Mouse (Mus musculus): ENCODE measurements around the gene Tbc1d19.

Tbc1d19 gene

DNA sequence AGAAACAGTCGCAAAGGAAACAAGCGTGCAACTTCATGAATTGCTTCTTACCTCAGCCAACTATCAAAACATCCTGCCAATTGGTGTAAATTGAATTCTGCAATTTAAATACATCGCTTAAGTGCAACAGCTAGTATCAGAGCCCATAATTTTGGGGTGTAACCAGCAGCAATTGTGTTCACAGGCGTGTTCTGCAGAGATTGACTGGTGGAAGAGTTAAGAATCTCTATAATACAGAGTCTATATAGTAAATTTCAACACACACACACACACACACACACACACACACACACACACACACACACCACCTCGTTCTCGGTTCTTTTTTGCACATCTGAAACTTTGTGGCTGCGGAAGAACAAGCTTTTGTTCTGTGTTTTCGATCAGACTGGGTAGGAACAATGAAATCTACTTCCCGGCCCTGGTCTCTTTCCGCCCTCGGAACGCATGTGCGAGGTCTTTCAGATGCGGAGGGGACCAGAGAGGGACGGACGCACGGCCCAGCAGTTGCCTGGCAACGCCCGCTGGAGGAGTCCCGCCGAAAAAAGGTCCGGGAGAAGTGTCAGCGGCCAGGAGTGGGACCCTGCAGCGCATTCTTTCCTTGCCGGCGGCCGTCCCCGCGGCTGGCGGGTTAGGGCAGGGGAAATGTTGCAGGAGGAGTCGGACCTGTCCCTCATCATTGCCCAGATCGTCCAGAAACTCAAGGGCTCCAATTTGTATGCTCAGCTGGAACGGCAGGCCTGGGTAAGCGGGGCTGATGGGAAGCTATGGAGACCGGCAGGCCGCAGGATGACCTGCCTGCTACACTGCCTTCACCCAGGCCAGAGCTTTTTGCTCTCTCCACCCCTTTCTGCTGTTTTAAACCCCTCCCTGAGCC is at the start of gene Tbc1d19:
Tbc1d19 (plus strand) TSS at position 492 of the 877 bp plus-strand sequence.
- DNase-seq (ENCODE audit: low spot score) = peak; percentile 52

DNA sequence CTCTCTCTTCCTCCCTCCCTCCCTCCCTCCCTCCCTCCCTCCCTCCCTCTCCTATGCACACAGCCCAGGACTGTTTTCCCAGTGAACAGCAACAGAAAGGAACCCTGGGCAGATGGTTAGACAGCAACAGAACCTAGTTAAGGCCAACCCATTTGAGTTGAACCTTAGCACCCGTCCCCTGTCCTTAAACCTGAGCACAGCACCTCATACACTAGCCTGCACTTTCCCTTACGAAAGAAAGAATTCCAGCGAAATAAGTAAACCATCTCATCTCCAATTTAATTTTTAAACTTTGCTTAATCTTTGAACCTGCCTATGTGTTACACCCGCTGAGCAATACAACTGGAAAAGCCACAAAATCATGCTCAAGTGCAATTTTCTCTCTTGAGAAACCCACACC is 49.5 kb upstream of the Tbc1d19 start:
- no peak for DNase-seq (ENCODE audit: low spot score)

- no peak for DNase-seq (ENCODE audit: low spot score)
These were observed 48.5 kb upstream of the Tbc1d19 start for GRCm38 (mm10) chr5:53760914-53761313.

DNA sequence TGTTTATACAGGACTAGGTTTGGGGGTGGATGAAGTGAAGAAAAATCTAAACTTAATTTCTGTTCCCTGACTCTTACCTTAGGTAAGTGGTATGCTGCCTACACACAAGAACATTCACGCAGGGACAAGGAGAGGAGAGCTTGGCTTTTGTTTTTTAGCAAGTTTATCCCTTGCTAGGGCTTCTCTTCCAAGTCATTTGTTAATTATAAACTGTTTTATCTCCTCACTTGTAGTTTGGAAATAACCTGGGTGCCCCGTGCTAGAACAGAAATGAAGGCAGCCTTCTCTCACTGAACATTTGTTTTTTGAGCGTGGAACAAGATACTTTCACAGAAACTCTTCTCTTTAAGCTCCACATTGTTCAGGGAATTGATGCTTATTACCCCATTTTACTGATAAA is 48.1 kb upstream of the Tbc1d19 start:
- DNase-seq (ENCODE audit: low spot score) = no peak

DNA sequence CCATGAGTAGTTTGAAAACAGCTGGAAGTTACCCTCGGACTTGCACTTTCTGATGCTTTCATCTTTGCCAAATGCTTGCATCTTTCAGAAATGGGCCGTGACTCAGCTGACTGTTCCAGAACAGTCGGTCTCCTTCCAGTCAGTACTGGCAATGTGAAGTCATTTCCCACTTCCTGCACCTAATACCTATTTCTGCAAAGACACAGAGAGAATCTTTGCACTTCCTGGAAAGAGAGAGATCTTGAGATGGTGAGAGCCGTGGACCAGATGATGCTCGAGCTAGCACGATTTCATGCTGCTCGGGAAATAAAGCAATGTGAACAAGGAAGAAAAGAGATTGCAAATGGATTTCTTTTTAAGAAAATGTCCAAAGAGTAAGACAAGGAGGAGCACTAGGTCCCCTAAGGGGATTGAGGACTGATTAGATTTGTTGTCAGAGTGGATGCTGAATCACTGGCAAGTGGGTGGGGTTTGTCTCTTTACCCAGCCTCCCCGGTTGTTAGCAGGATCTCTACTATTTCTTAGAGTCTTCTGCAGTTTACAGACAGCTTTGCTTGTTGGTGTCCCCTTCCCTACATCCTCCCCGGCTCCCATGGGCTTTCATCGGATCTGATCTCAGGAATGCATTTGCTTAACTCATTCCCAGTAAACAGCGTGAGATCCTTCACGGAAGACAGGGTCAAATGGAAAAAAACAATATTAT is 24.4 kb upstream of the Tbc1d19 start:
- no peak for DNase-seq (ENCODE audit: low spot score)

DNA sequence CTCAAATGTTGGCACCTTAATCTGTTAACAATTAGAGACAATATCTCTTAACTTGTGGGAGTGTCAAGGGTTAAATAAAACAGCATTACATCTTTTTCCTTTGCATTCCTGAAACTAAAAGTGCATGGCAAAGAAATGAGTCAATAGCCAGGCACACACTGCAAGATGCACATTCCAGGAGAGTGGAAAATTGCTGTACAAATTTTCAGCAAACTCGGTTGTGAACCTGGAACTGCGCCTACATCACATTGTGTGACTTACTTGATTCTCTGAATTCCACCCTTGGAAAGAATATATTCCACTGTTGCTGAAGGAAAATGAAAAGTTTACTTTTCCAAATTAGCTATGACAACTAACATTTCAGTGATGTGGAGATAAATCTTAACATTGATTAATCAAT is 8.0 kb upstream of the Tbc1d19 start:
- DNase-seq (ENCODE audit: low spot score) = no peak

DNA sequence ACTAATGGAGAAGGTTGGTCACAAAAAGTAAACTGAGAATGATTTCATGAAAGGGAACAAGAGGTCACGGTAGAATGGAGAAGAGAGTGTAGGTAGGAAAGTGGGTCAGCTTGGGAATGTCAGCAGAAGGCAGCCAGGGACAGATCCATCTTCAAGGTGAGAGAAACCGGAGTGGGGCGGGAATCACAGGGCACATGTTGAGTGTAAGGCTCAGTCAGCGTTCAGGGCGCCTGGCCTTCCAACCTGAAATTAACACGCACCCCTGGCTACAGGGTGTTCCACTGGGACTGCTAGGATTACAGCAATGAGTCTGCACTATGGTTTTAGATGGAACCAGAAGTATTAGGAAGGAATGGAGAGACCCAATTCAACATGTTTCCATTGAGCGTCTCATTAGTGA is 10.3 kb downstream of the Tbc1d19 start:
- DNase-seq (ENCODE audit: low spot score) = no peak

DNA sequence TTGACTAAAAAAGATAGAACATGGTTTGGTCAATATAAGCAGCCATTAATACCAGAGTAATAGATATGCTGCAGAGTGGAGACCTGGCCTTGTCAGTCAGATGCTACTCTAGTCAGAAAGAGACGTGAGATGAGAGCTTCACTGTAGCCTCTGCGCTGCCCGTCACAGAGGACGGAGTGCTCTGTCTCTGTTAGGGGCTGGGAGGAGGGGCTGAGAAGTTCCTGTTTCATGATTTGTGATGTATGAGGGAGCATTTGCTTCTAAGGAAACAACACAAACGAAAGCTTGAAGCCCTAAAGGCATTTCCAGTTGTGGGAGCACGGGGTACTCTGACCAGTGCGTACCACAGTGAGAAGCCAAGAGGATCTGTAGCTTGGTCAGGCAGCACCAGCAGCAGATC is 16.5 kb downstream of the Tbc1d19 start:
- DNase-seq (ENCODE audit: low spot score) = no peak

- no peak for DNase-seq (ENCODE audit: low spot score)
These were observed 25.1 kb downstream of the Tbc1d19 start for GRCm38 (mm10) chr5:53834489-53834888.

GRCm38 (mm10) chr5:53841256-53841655 is 31.9 kb downstream of the Tbc1d19 start:
- DNase-seq (ENCODE audit: low spot score) = no peak

DNA sequence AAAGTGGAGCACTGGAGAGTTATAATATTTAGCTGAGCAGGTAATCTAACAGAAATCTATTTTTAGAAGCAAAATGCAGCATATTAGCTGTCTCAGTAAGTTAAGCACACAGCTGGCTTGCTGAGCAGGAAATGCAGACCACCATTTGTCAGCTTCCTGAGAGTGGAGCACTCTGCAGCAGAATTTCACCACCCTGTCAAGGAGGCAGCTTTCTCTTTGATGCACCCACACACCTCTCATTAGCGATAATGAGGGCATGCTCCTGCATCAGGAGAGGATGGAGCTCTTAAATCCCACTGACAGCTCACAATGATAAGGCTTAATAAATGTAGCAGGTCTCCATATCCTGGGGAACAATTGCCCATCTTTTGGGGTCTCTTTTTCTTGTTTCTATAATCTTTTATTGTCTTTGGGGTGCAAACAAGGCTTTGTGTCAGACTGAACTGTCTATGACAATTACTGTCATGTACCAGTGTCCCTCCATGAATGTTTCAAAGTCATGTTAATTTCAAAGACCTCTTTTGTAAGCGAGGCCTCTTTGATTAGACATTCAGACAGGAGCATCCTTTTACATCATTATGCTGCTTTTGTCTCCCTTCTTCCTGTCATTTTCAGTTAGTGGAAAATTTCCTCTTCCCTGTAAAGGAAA is 39.0 kb downstream of the Tbc1d19 start:
- DNase-seq (ENCODE audit: low spot score) = no peak

GRCm38 (mm10) chr5:53852574-53852973 is 43.2 kb downstream of the Tbc1d19 start:
- no peak for DNase-seq (ENCODE audit: low spot score)

DNA sequence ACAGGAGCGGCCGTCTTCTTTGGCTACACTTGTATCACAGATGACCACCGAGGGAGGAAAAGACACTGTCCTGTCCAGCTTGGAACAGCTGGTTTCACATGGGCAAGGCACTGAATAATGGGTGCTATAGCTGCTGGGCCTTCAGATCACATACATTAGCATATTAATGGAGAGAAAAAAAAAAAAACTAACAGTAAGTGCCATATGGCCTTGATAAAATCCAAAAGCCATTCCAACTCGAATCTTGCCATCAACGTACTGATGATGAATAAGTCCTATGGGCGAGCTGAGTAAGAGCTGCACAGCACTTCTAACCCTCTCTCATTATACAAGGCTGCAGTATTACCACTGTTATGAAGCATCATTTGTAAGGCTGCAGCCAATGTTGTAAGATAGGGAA is 45.2 kb downstream of the Tbc1d19 start:
- no peak for DNase-seq (ENCODE audit: low spot score)

DNA sequence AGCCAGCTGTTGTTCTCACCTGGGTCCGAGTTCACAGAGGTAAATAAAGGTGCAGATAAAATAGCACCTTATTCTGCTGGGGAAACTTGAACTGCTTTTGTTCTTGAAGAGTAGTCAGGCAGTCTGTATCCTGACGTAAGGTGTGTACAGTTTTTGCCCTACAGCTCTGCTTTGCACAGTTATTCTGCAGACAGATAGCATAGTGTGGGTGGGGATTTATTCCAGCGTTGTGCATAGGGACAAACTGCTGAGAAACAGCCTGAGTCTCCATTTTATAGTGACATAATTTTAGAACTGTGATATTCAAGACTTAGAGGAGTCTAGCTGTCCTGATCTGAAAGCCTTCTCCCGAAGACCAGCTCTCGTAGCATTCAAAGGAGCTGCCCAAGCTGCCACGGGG is 46.6 kb downstream of the Tbc1d19 start:
- no peak for DNase-seq (ENCODE audit: low spot score)

DNA sequence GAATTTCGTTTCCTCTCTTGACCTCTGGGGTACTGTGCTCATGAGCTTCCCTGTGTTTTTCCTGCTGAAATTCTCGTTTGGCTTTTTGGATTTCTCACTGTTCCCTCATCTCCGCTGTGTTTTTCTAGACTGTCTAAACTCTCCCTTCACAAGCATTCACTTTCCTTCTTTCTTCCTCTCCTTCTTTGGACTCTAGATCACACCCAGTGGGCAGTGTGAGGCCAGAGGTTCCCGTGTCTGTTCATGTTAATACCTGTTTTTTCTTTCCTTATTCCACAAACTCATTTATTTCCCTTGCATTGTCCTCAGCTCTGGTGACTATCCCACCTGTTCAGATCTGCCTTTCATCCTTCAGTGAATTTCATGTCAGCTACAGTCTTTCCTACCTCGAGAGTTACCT is 55.7 kb downstream of the Tbc1d19 start:
- DNase-seq (ENCODE audit: low spot score) = no peak

DNA sequence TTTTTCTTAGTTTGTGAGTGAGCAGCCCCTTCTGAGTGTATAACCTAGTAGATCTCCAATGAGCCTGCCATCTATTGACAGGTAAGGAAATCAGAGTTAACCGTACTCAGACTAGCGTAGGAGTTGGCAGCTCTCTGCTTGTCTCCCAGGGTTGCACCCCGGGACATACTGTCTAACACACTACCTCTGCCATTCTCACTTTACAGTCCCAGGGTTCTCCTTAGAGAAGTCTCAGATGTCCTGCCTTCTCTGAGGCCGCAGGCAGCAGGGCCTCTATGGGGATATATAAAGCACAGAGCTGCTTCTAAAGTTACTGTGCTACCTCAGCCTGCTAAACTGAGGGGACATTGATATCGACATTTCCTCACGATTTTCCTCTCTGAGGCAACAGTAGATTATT is 56.6 kb downstream of the Tbc1d19 start:
- no peak for DNase-seq (ENCODE audit: low spot score)

- DNase-seq (ENCODE audit: low spot score) = peak; percentile 51
These were observed 62.4 kb downstream of the Tbc1d19 start for GRCm38 (mm10) chr5:53871665-53872312.

GRCm38 (mm10) chr5:53874966-53875365 is 65.6 kb downstream of the Tbc1d19 start:
- DNase-seq (ENCODE audit: low spot score) = no peak

DNA sequence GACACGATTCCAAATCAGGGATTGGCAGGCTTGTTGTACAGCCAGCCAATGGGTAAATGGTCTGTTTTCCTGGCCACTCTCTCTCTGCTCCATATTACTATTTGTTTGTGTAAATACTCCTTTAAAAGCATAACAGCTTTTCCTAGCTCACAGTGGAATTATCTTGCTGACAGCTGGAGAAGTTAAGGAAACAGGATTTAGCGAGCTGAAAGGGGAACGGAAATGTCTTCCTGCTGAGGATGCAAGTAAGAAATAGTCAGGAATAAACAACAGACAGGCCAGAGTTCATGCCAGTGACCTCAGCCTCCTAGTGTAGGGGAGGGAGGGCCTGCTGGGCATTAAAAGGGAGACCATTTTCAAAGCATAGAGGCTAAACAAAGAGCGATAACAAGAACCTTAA is 71.3 kb downstream of the Tbc1d19 start:
- no peak for DNase-seq (ENCODE audit: low spot score)

DNA sequence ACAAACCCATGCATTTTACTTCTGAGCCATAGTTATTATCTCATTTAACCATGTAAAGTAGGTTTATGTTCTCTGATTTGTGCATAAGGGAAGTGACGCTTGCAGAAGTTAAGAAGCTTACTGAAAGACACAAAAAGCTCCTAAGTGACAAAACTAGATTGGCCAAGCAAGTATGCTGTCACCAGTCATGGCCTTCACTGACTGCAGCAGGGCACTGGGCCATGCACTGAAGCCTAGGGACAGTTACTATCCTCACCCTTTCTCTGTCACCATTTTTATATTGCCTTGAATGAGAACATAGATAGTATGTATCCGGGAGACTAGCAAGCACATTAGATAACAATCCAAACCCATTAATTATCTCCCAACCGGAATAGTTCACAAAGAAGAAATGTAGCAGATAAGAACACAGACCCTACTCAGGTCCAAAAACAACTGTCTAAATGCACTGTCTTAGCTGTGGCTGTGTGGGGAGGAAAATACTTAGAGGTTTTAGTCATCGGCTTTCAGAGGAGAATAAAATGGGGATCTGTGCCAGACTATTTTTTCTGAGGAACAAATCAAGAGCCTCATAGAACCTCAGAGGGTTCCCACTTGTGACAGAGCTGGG is 72.1 kb downstream of the Tbc1d19 start:
- DNase-seq (ENCODE audit: low spot score) = no peak

DNA sequence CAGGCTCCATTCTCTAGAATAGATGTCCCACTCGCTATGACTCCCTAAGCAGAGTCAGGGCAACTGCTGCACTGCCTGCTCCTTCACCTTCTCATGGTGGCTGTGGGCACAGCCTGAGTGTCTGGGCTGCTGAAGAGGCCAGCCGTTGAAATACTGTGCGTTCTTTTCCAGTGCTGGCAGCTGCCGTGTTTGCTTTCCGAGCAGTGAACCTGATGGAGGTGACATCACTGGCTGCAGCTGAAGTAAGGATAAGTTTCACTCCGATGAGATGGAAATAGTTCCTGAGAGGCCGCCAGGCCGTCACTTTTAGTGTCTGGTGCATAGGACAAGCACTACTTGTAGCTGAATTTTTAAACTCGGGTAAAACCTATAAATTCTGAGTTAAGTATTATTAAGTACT is 92.0 kb downstream of the Tbc1d19 start:
- no peak for DNase-seq (ENCODE audit: low spot score)

DNA sequence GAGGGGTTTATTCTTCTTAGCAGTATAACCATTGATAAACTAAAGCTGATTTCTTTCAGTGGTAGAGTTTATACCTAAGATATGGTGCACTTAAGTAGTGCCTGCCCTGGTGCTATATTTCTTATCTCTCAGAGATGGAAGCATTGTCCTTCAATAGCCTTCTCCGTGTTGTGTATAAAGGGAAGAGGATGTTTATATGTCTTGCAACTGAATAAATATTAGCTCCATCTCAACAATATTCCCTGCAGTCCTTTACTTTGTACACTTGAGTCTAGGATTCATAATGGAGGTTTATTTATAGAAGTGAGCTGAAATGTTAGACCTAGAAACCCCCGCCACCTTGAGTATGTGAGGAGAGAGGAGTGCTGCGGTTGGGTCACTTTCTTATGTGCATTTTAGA is 93.4 kb downstream of the Tbc1d19 start:
- DNase-seq (ENCODE audit: low spot score) = no peak
